Mouse (Mus musculus): Measurements from ENCODE around the gene Armc3. TPM values are rescaled to one million over a fixed set of nuclear protein-coding genes. Genes with fewer than 3 reads are reported as not detected.

Gene Armc3
- total and polyA plus RNA-seq, 2 experiments from 2014 or later, result 0.07 TPM; not detected in 1

- Histone ChIP-seq H3K4me3 (ENCODE audit: low read depth, low read length) (no peak overlapping the region), H3K27ac (ENCODE audit: low read depth) (no peak overlapping the region), H3K4me2 (ENCODE audit: low read depth, low read length) (no peak overlapping the region), H3K9ac (replicated peaks; ENCODE audit: low read depth, low read length) (no peak overlapping the region), H3K9me3 (replicated peaks; ENCODE audit: control insufficient read depth, low read length) (no peaks in the 10 kb centered on the region), H3K27me3 (ENCODE audit: control insufficient read depth, insufficient read depth, low read length) (no peaks in the 10 kb centered on the region), H3K4me1 (ENCODE audit: control insufficient read depth, insufficient read depth) (no peaks in the 10 kb centered on the region), H3K36me3 (replicated peaks; ENCODE audit: control insufficient read depth, insufficient read depth, low read length) (no peaks in the 10 kb centered on the region)
- TF ChIP-seq EP300 (IDR thresholded peaks at IDR 0.05; ENCODE audit: low read depth), result no peak
- TF ChIP-seq CTCF (IDR thresholded peaks at IDR 0.05; ENCODE audit: low read depth), result no peak
- no peak for DNase-seq (ENCODE audit: low spot score)
- ATAC-seq (ENCODE audit: insufficient read depth, low read depth), result no peak
- WGBS, result 80% methylated on average over 6 of the region's 6 CpGs
These were observed 61.3 kb downstream of the Armc3 start for GRCm38 (mm10) chr2:19260399-19260798.

DNA sequence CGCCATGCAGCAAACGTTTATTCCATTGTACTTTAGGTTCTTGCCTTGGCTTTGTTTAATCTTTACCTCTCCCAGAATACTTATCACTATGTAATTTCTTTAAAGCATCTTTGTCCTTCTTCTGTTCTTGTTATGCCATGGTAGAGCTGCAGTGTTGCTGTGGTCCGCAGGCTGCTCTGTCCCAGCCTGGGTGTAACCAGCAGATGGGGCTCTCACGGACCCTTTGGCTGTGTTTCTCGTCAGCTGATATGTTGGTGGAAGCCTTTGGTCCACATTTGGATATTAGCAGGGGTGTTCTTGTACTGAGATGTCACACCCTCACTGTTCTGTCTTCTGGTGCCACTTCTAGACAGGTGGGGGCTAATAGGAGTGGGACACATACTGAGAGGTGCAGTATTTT, 64.3 kb downstream of the Armc3 start:
- no peak for ATAC-seq (ENCODE audit: insufficient read depth, low read depth)
- Histone ChIP-seq H3K36me3 (replicated peaks; ENCODE audit: control insufficient read depth, insufficient read depth, low read length) (no peaks in the 10 kb centered on the region), H3K9ac (replicated peaks; ENCODE audit: low read depth, low read length) (no peak overlapping the region), H3K9me3 (replicated peaks; ENCODE audit: control insufficient read depth, low read length) (no peaks in the 10 kb centered on the region), H3K27ac (ENCODE audit: low read depth) (no peak overlapping the region), H3K4me2 (ENCODE audit: low read depth, low read length) (no peak overlapping the region), H3K27me3 (ENCODE audit: control insufficient read depth, insufficient read depth, low read length) (no peaks in the 10 kb centered on the region), H3K4me3 (ENCODE audit: low read depth, low read length) (no peak overlapping the region), H3K4me1 (ENCODE audit: control insufficient read depth, insufficient read depth) (no peaks in the 10 kb centered on the region)
- no peak for DNase-seq (ENCODE audit: low spot score)
- WGBS, result 46% methylated on average over 5 of the region's 5 CpGs
- TF ChIP-seq EP300 (IDR thresholded peaks at IDR 0.05; ENCODE audit: low read depth), result no peak
- TF ChIP-seq CTCF (IDR thresholded peaks at IDR 0.05; ENCODE audit: low read depth), result peak; percentile 32

DNA sequence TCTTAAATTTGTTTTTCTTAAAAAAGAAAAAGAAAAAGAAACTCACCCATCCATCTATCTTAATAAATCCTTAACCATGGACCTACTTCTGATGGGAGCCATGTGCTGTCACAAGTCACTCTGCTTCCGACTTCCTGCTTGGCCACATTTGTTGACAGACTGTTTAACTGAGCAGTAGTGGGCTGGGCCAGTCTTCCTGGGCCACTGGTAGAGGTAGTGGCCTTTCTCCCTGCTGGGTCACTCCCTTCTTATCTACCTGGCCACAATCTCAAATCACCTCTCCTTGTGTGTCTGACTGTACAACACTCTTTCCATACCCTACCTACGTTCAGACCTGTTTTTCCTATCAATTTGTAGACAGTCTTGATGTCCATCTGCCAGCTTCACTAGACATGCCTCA, 66.7 kb downstream of the Armc3 start:
- Histone ChIP-seq H3K36me3 (replicated peaks; ENCODE audit: control insufficient read depth, insufficient read depth, low read length) (no peaks in the 10 kb centered on the region), H3K9me3 (replicated peaks; ENCODE audit: control insufficient read depth, low read length) (no peaks in the 10 kb centered on the region), H3K27ac (ENCODE audit: low read depth) (no peak overlapping the region), H3K4me3 (ENCODE audit: low read depth, low read length) (no peak overlapping the region), H3K27me3 (ENCODE audit: control insufficient read depth, insufficient read depth, low read length) (no peaks in the 10 kb centered on the region), H3K4me2 (ENCODE audit: low read depth, low read length) (no peak overlapping the region), H3K9ac (replicated peaks; ENCODE audit: low read depth, low read length) (no peak overlapping the region), H3K4me1 (ENCODE audit: control insufficient read depth, insufficient read depth) (no peaks in the 10 kb centered on the region)
- WGBS, result 63% methylated on average over 2 of the region's 2 CpGs
- TF ChIP-seq EP300 (IDR thresholded peaks at IDR 0.05; ENCODE audit: low read depth) (no peak), CTCF (IDR thresholded peaks at IDR 0.05; ENCODE audit: low read depth) (no peak)
- ATAC-seq (ENCODE audit: insufficient read depth, low read depth) (no peak), DNase-seq (ENCODE audit: low spot score) (no peak)

DNA sequence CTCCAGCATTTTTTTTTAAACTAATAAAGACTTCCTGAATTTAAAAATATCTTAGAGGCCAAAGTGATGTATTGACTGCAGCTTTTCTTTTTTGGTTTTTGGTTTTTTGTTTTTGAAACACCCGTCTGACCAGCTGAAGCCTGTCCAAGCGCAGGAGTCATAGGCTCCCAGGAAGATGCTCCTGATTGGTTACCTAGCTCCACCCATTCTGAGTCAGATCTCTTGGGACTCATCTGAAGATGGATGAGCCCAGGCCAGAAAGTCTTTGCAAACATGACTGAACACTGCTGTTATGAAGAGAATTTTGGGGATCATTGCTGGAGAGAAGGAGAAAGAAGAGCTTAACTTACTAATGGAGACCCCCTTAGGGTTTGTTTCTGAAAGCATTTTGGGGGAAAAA, 68.3 kb downstream of the Armc3 start:
- no peak for TF ChIP-seq EP300 (IDR thresholded peaks at IDR 0.05; ENCODE audit: low read depth)
- no peaks in the 10 kb centered on the region for H3K27me3 ChIP-seq (ENCODE audit: control insufficient read depth, insufficient read depth, low read length)
- H3K4me1 ChIP-seq (ENCODE audit: control insufficient read depth, insufficient read depth), result no peaks in the 10 kb centered on the region
- ATAC-seq (ENCODE audit: insufficient read depth, low read depth) (no peak), DNase-seq (ENCODE audit: low spot score) (no peak)
- H3K4me2 ChIP-seq (ENCODE audit: low read depth, low read length), result no peak overlapping the region
- H3K36me3 ChIP-seq (replicated peaks; ENCODE audit: control insufficient read depth, insufficient read depth, low read length), result no peaks in the 10 kb centered on the region
- no peak overlapping the region for H3K4me3 ChIP-seq (ENCODE audit: low read depth, low read length)
- 55% methylated on average over 2 of the region's 2 CpGs for WGBS
- H3K27ac ChIP-seq (ENCODE audit: low read depth), result no peak overlapping the region
- no peak overlapping the region for H3K9ac ChIP-seq (replicated peaks; ENCODE audit: low read depth, low read length)
- no peaks in the 10 kb centered on the region for H3K9me3 ChIP-seq (replicated peaks; ENCODE audit: control insufficient read depth, low read length)

GRCm38 (mm10) chr2:19269955-19270354, 70.9 kb downstream of the Armc3 start:
- 29% methylated on average over 5 of the region's 5 CpGs for WGBS
- TF ChIP-seq CTCF (IDR thresholded peaks at IDR 0.05; ENCODE audit: low read depth), result peak; percentile 33; the same call in 1 of the 2 replicates
- TF ChIP-seq EP300 (IDR thresholded peaks at IDR 0.05; ENCODE audit: low read depth), result no peak

DNA sequence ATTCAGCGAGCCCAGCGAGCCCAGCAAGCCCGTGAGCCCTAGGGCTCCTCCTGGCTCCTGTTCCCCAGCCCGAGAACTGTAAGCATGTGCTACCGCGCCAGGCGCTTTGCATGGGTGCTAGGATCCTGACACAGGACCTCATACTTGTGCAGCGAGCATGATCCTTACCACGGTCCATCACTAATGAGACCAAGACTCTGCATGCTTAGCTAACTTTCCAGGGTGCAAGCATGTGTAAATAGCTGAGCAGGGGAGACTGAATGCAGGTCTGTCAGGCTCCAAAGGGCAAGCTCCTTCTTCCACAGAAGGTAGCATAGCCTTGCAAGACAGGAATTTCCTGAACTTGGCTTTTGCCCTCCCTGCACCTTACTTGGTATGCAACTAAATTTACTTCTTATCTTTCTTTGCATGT, 71.6 kb downstream of the Armc3 start:
- Histone ChIP-seq H3K9me3 (replicated peaks; ENCODE audit: control insufficient read depth, low read length) (no peaks in the 10 kb centered on the region), H3K4me1 (ENCODE audit: control insufficient read depth, insufficient read depth) (no peaks in the 10 kb centered on the region), H3K4me3 (ENCODE audit: low read depth, low read length) (no peak overlapping the region), H3K4me2 (ENCODE audit: low read depth, low read length) (no peak overlapping the region), H3K9ac (replicated peaks; ENCODE audit: low read depth, low read length) (no peak overlapping the region), H3K36me3 (replicated peaks; ENCODE audit: control insufficient read depth, insufficient read depth, low read length) (no peaks in the 10 kb centered on the region), H3K27ac (ENCODE audit: low read depth) (no peak overlapping the region), H3K27me3 (ENCODE audit: control insufficient read depth, insufficient read depth, low read length) (no peaks in the 10 kb centered on the region)
- no peak for TF ChIP-seq CTCF (IDR thresholded peaks at IDR 0.05; ENCODE audit: low read depth)
- TF ChIP-seq EP300 (IDR thresholded peaks at IDR 0.05; ENCODE audit: low read depth), result no peak
- DNase-seq (ENCODE audit: low spot score) (no peak), ATAC-seq (ENCODE audit: insufficient read depth, low read depth) (no peak)
- 54% methylated on average over 9 of the region's 9 CpGs for WGBS

More at GRCm38 (mm10) chr2:19269955-19270354, 70.9 kb downstream of the Armc3 start:
- H3K36me3 ChIP-seq (replicated peaks; ENCODE audit: control insufficient read depth, insufficient read depth, low read length), result no peaks in the 10 kb centered on the region
- no peaks in the 10 kb centered on the region for H3K4me1 ChIP-seq (ENCODE audit: control insufficient read depth, insufficient read depth)
- no peak overlapping the region for H3K4me3 ChIP-seq (ENCODE audit: low read depth, low read length)
- DNase-seq (ENCODE audit: low spot score) (no peak), ATAC-seq (ENCODE audit: insufficient read depth, low read depth) (no peak)
- H3K9me3 ChIP-seq (replicated peaks; ENCODE audit: control insufficient read depth, low read length), result no peaks in the 10 kb centered on the region
- H3K27me3 ChIP-seq (ENCODE audit: control insufficient read depth, insufficient read depth, low read length), result no peaks in the 10 kb centered on the region
- no peak overlapping the region for H3K4me2 ChIP-seq (ENCODE audit: low read depth, low read length)
- H3K27ac ChIP-seq (ENCODE audit: low read depth), result no peak overlapping the region
- H3K9ac ChIP-seq (replicated peaks; ENCODE audit: low read depth, low read length), result no peak overlapping the region
